Mouse (Mus musculus): ENCODE data around the gene Bsdc1. TPM values are rescaled to one million over a fixed set of nuclear protein-coding genes. Genes with fewer than 3 reads are reported as not detected.
A peak's percentile ranks its signal among the peaks of the same experiment; 100 is the strongest.

Bsdc1 gene
- total and polyA plus RNA-seq, 2 experiments: 14.5 to 22.1 TPM

- Histone ChIP-seq H3K79me2 (ENCODE audit: control insufficient read depth, insufficient read depth, low read length) (peaks cover 13% of the 10 kb centered on the region), H3K27me3 (ENCODE audit: control insufficient read depth, insufficient read depth, low read length) (no peaks in the 10 kb centered on the region), H3K4me3 (ENCODE audit: insufficient read depth, low read depth, low read length) (peak overlapping the region; percentile 82), H3K36me3 (ENCODE audit: control insufficient read depth, insufficient read depth, low read length) (peaks cover 19% of the 10 kb centered on the region), H3K9ac (ENCODE audit: low read depth, low read length) (peak overlapping the region; percentile 93), H3K4me1 (ENCODE audit: control insufficient read depth, insufficient read depth, low read length) (peaks cover 7% of the 10 kb centered on the region), H3K27ac (replicated peaks; ENCODE audit: insufficient read depth, low read depth, low read length) (peak overlapping the region; percentile 76)
- WGBS: 19% methylated on average over 3 of the region's 3 CpGs
- TF ChIP-seq POLR2A (IDR thresholded peaks at IDR 0.05; ENCODE audit: extremely low read depth, insufficient read depth, low read length) (no peak), CTCF (IDR thresholded peaks at IDR 0.05; ENCODE audit: low read depth, low read length) (no peak)
- peak; percentile 27 for DNase-seq (ENCODE audit: extremely low read depth, low read depth, low spot score)
Measured at GRCm38 (mm10) chr4:129462118-129462517, 737 bp downstream of the Bsdc1 start.

- Histone ChIP-seq H3K9ac (ENCODE audit: low read depth, low read length) (no peak overlapping the region), H3K79me2 (ENCODE audit: control insufficient read depth, insufficient read depth, low read length) (peaks cover 13% of the 10 kb centered on the region), H3K4me3 (ENCODE audit: insufficient read depth, low read depth, low read length) (no peak overlapping the region), H3K36me3 (ENCODE audit: control insufficient read depth, insufficient read depth, low read length) (peaks cover 31% of the 10 kb centered on the region), H3K27ac (replicated peaks; ENCODE audit: insufficient read depth, low read depth, low read length) (no peak overlapping the region), H3K27me3 (ENCODE audit: control insufficient read depth, insufficient read depth, low read length) (no peaks in the 10 kb centered on the region), H3K4me1 (ENCODE audit: control insufficient read depth, insufficient read depth, low read length) (peaks cover 7% of the 10 kb centered on the region)
- WGBS: 85% methylated on average over 24 of the region's 24 CpGs
- TF ChIP-seq CTCF (IDR thresholded peaks at IDR 0.05; ENCODE audit: low read depth, low read length) (no peak), POLR2A (IDR thresholded peaks at IDR 0.05; ENCODE audit: extremely low read depth, insufficient read depth, low read length) (no peak)
- DNase-seq (ENCODE audit: extremely low read depth, low read depth, low spot score): no peak
Measured at GRCm38 (mm10) chr4:129463097-129464059, 2.0 kb downstream of the Bsdc1 start.

GRCm38 (mm10) chr4:129464286-129464815 is 3.0 kb downstream of the Bsdc1 start:
- no peak overlapping the region for H3K9ac ChIP-seq (ENCODE audit: low read depth, low read length)
- H3K4me3 ChIP-seq (ENCODE audit: insufficient read depth, low read depth, low read length): no peak overlapping the region
- TF ChIP-seq POLR2A (IDR thresholded peaks at IDR 0.05; ENCODE audit: extremely low read depth, insufficient read depth, low read length) (no peak), CTCF (IDR thresholded peaks at IDR 0.05; ENCODE audit: low read depth, low read length) (no peak)
- H3K4me1 ChIP-seq (ENCODE audit: control insufficient read depth, insufficient read depth, low read length): peaks cover 7% of the 10 kb centered on the region
- DNase-seq (ENCODE audit: extremely low read depth, low read depth, low spot score): no peak
- no peak overlapping the region for H3K27ac ChIP-seq (replicated peaks; ENCODE audit: insufficient read depth, low read depth, low read length)
- 78% methylated on average over 4 of the region's 4 CpGs for WGBS
- H3K27me3 ChIP-seq (ENCODE audit: control insufficient read depth, insufficient read depth, low read length): no peaks in the 10 kb centered on the region
- H3K36me3 ChIP-seq (ENCODE audit: control insufficient read depth, insufficient read depth, low read length): peaks cover 40% of the 10 kb centered on the region
- peaks cover 13% of the 10 kb centered on the region for H3K79me2 ChIP-seq (ENCODE audit: control insufficient read depth, insufficient read depth, low read length)

GRCm38 (mm10) chr4:129476047-129476446 is 14.7 kb downstream of the Bsdc1 start:
- H3K4me3 ChIP-seq (ENCODE audit: insufficient read depth, low read depth, low read length): no peak overlapping the region
- WGBS: 98% methylated on average over 11 of the region's 11 CpGs
- no peak for TF ChIP-seq POLR2A (IDR thresholded peaks at IDR 0.05; ENCODE audit: extremely low read depth, insufficient read depth, low read length)
- no peak for TF ChIP-seq CTCF (IDR thresholded peaks at IDR 0.05; ENCODE audit: low read depth, low read length)

GRCm38 (mm10) chr4:129479863-129480262 is 18.5 kb downstream of the Bsdc1 start:
- 64% methylated on average over 3 of the region's 3 CpGs for WGBS
- H3K79me2 ChIP-seq (ENCODE audit: control insufficient read depth, insufficient read depth, low read length): no peaks in the 10 kb centered on the region
- H3K9ac ChIP-seq (ENCODE audit: low read depth, low read length): no peak overlapping the region
- H3K27ac ChIP-seq (replicated peaks; ENCODE audit: insufficient read depth, low read depth, low read length): no peak overlapping the region
- peak; percentile 62 for DNase-seq (ENCODE audit: extremely low read depth, low read depth, low spot score)
- H3K4me1 ChIP-seq (ENCODE audit: control insufficient read depth, insufficient read depth, low read length): peaks cover 2% of the 10 kb centered on the region; the same call in 1 of the 2 replicates
- no peak overlapping the region for H3K4me3 ChIP-seq (ENCODE audit: insufficient read depth, low read depth, low read length)
- TF ChIP-seq CTCF (IDR thresholded peaks at IDR 0.05; ENCODE audit: low read depth, low read length) (no peak), POLR2A (IDR thresholded peaks at IDR 0.05; ENCODE audit: extremely low read depth, insufficient read depth, low read length) (no peak)
- no peaks in the 10 kb centered on the region for H3K27me3 ChIP-seq (ENCODE audit: control insufficient read depth, insufficient read depth, low read length)
- peaks cover 21% of the 10 kb centered on the region for H3K36me3 ChIP-seq (ENCODE audit: control insufficient read depth, insufficient read depth, low read length)

More at GRCm38 (mm10) chr4:129476047-129476446, 14.7 kb downstream of the Bsdc1 start:
- DNase-seq (ENCODE audit: extremely low read depth, low read depth, low spot score): no peak
- H3K79me2 ChIP-seq (ENCODE audit: control insufficient read depth, insufficient read depth, low read length): no peaks in the 10 kb centered on the region
- H3K4me1 ChIP-seq (ENCODE audit: control insufficient read depth, insufficient read depth, low read length): peaks cover 2% of the 10 kb centered on the region; the same call in 1 of the 2 replicates
- H3K36me3 ChIP-seq (ENCODE audit: control insufficient read depth, insufficient read depth, low read length): peaks cover 36% of the 10 kb centered on the region
- no peak overlapping the region for H3K9ac ChIP-seq (ENCODE audit: low read depth, low read length)
- H3K27ac ChIP-seq (replicated peaks; ENCODE audit: insufficient read depth, low read depth, low read length): no peak overlapping the region
- H3K27me3 ChIP-seq (ENCODE audit: control insufficient read depth, insufficient read depth, low read length): no peaks in the 10 kb centered on the region
